Mouse (Mus musculus): ENCODE results near the gene Krt39. TPM values are rescaled to one million over a fixed set of nuclear protein-coding genes. Genes with fewer than 3 reads are reported as not detected.
A peak's percentile ranks its signal among the peaks of the same experiment; 100 is the strongest.

Gene Krt39
- total RNA-seq (2014; fragmentation: Nextera tagmentation) (not detected in 2 replicates), total RNA-seq (2017) (not detected in 2 replicates)

- no peak for ATAC-seq (replicated peaks; ENCODE audit: poor library complexity, severe bottlenecking)
These were observed at the start of gene Krt39 for GRCm38 (mm10) chr11:99521288-99521860. TSS of gene Krt39 (minus strand) at chr11:99521338.

- ATAC-seq (replicated peaks; ENCODE audit: poor library complexity, severe bottlenecking), result no peak
These were observed 45.4 kb upstream of the Krt39 start, which contains the start of gene Krtap3-1 for GRCm38 (mm10) chr11:99566530-99566929. TSS of gene Krtap3-1 (minus strand) at chr11:99566630.

- no peak for ATAC-seq (replicated peaks; ENCODE audit: poor library complexity, severe bottlenecking)
These were observed 41.4 kb upstream of the Krt39 start for GRCm38 (mm10) chr11:99562580-99562979.

- no peak for ATAC-seq (replicated peaks; ENCODE audit: poor library complexity, severe bottlenecking)
These were observed 38.2 kb upstream of the Krt39 start, which contains the start of gene Gm11939 for GRCm38 (mm10) chr11:99559366-99559765. TSS of gene Gm11939 (minus strand) at chr11:99559466.

GRCm38 (mm10) chr11:99557976-99558745 lies 37.0 kb upstream of the Krt39 start:
- no peak for ATAC-seq (replicated peaks; ENCODE audit: poor library complexity, severe bottlenecking)

GRCm38 (mm10) chr11:99556753-99557152 lies 35.6 kb upstream of the Krt39 start, which contains the start of gene Krtap3-2:
TSS of gene Krtap3-2 (minus strand) at chr11:99556853.
- ATAC-seq (replicated peaks; ENCODE audit: poor library complexity, severe bottlenecking), result no peak

- ATAC-seq (replicated peaks; ENCODE audit: poor library complexity, severe bottlenecking), result no peak
These were observed 35.1 kb upstream of the Krt39 start for GRCm38 (mm10) chr11:99556195-99556594.

- no peak for ATAC-seq (replicated peaks; ENCODE audit: poor library complexity, severe bottlenecking)
These were observed 29.6 kb upstream of the Krt39 start, which contains the start of gene Krtap3-3 for GRCm38 (mm10) chr11:99550765-99551164. TSS of gene Krtap3-3 (minus strand) at chr11:99550865.

- no peak for ATAC-seq (replicated peaks; ENCODE audit: poor library complexity, severe bottlenecking)
These were observed 26.8 kb upstream of the Krt39 start for GRCm38 (mm10) chr11:99547892-99548291.

- ATAC-seq (replicated peaks; ENCODE audit: poor library complexity, severe bottlenecking), result no peak
These were observed 18.6 kb upstream of the Krt39 start for GRCm38 (mm10) chr11:99539721-99540120.

GRCm38 (mm10) chr11:99514098-99514497 lies 7.0 kb downstream of the Krt39 start:
- ATAC-seq (replicated peaks; ENCODE audit: poor library complexity, severe bottlenecking), result no peak

GRCm38 (mm10) chr11:99500095-99500805 lies 20.9 kb downstream of the Krt39 start:
- no peak for ATAC-seq (replicated peaks; ENCODE audit: poor library complexity, severe bottlenecking)

GRCm38 (mm10) chr11:99496460-99496859 lies 24.7 kb downstream of the Krt39 start:
- no peak for ATAC-seq (replicated peaks; ENCODE audit: poor library complexity, severe bottlenecking)

- ATAC-seq (replicated peaks; ENCODE audit: poor library complexity, severe bottlenecking), result no peak
These were observed 26.4 kb downstream of the Krt39 start for GRCm38 (mm10) chr11:99494741-99495140.

GRCm38 (mm10) chr11:99493574-99493850 lies 27.6 kb downstream of the Krt39 start:
- ATAC-seq (replicated peaks; ENCODE audit: poor library complexity, severe bottlenecking), result no peak

- ATAC-seq (replicated peaks; ENCODE audit: poor library complexity, severe bottlenecking), result 0 out of 2 replicates have a peak, but pooled peaks have one; percentile 30
These were observed 28.2 kb downstream of the Krt39 start, which contains the start of gene Krt23 for GRCm38 (mm10) chr11:99492733-99493573. TSS of gene Krt23 (minus strand) at chr11:99493137.

- no peak for ATAC-seq (replicated peaks; ENCODE audit: poor library complexity, severe bottlenecking)
These were observed 30.1 kb downstream of the Krt39 start for GRCm38 (mm10) chr11:99491040-99491439.

GRCm38 (mm10) chr11:99490624-99491023 lies 30.5 kb downstream of the Krt39 start:
- ATAC-seq (replicated peaks; ENCODE audit: poor library complexity, severe bottlenecking), result no peak

- no peak for ATAC-seq (replicated peaks; ENCODE audit: poor library complexity, severe bottlenecking)
These were observed 31.9 kb downstream of the Krt39 start for GRCm38 (mm10) chr11:99489233-99489632.

- ATAC-seq (replicated peaks; ENCODE audit: poor library complexity, severe bottlenecking), result no peak
These were observed 46.2 kb downstream of the Krt39 start for GRCm38 (mm10) chr11:99474981-99475380.

All from granulocyte monocyte progenitor cell, adult 5-6 weeks (primary cell).